Mouse (Mus musculus): Measurements from ENCODE around the gene Garnl3.

- TF ChIP-seq CTCF (IDR thresholded peaks at IDR 0.05; ENCODE audit: control insufficient read depth, insufficient read depth, insufficient replicate concordance, low read depth, low read length) (no peak), POLR2A (IDR thresholded peaks at IDR 0.05; ENCODE audit: control insufficient read depth, low read depth, low read length) (no peak)
These were observed 191.0 kb downstream of the Garnl3 start for GRCm38 (mm10) chr2:32940483-32940882.
